Mouse (Mus musculus): ENCODE results near the gene Grip2.

DNA sequence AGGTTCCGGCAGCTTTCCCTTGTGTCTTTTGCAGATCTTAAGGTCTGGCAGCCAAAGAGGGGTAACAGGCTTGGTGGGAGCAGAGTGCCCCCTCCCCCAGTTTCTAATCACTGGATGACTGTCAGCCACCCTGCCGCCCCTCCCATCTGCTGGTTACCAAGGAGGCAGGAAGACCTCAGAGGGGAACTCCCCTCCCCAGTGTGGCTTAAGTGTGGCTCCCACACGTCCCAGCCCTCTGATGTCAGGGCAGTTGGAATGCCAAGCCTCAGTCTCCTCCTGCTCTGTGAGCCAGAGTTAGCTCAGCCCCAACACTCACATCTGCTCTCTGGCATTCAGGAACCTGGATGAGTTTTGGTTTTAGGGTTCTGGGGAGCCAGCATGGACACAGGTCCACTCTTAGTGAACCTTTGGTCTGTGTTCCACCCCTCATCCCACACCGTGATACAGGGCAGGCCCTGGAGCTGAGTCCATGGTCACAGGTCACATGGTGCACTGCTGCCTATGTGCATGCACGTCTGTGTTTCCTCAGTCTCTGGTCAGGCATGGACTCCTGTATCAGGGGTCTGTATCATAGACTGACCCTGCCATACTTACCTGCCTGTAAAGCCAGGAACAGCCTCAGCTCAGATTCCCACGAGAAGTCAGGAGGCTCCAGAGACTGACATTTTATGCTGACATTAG lies 98.0 kb downstream of the Grip2 start:
- TF ChIP-seq CTCF (IDR thresholded peaks at IDR 0.05; ENCODE audit: low read depth) = no peak
- TF ChIP-seq EP300 (IDR thresholded peaks at IDR 0.05; ENCODE audit: low read depth) = no peak
